Mouse (Mus musculus) midbrain, embryonic 16.5 days (tissue): ENCODE results near the gene Il4i1. TPM values are rescaled to one million over a fixed set of nuclear protein-coding genes. Genes with fewer than 3 reads are reported as not detected.
"Not testable (repeated sequence)": the region's sequence is repeated elsewhere in the genome, so short reads cannot be mapped to it uniquely, and the experiment has no call there.

ENCODE experiments used
- ATAC-seq: fragments of 200-750 bp; cut with Nextera tagmentation; 2 replicates; pipeline ENCODE4 v1.8.0; 2017; ENCODE audit warnings: moderate TSS enrichment
- H3K27ac ChIP-seq: fragments of 300-500 bp; sonication (generic); 2 replicates; pipeline ENCODE4 v1.5.1; 2014; ENCODE audit warnings: mild to moderate bottlenecking, low read length, mixed read lengths
- H3K27me3 ChIP-seq: fragments of 300-500 bp; sonication (generic); 2 replicates; pipeline ENCODE4 v1.6.1; 2014; ENCODE audit warnings: low read depth, low read length, mixed read lengths; ENCODE audit not compliant: control insufficient read depth, insufficient read depth
- H3K36me3 ChIP-seq: fragments of 300-500 bp; sonication (generic); 2 replicates; pipeline ENCODE4 v1.6.1; 2014; ENCODE audit warnings: mild to moderate bottlenecking, low read length, moderate library complexity, mixed read lengths; ENCODE audit not compliant: control insufficient read depth, insufficient read depth
- H3K4me1 ChIP-seq: fragments of 300-500 bp; sonication (generic); 2 replicates; pipeline ENCODE4 v1.6.1; 2014; ENCODE audit warnings: mild to moderate bottlenecking, low read length, mixed read lengths; ENCODE audit not compliant: control insufficient read depth, insufficient read depth
- H3K4me2 ChIP-seq: fragments of 300-500 bp; sonication (generic); 2 replicates; pipeline ENCODE4 v1.6.1; 2014; ENCODE audit warnings: mild to moderate bottlenecking, low read length, mixed read lengths
- H3K4me3 ChIP-seq: fragments of 300-500 bp; sonication (generic); 2 replicates; pipeline ENCODE4 v1.5.1; 2014; ENCODE audit warnings: low read depth, mild to moderate bottlenecking, low read length, moderate library complexity, mixed read lengths
- H3K9ac ChIP-seq: fragments of 300-500 bp; sonication (generic); 2 replicates; pipeline ENCODE4 v1.6.1; 2014; ENCODE audit warnings: low read depth, low read length, mixed read lengths
- H3K9me3 ChIP-seq: fragments of 300-500 bp; sonication (generic); replicated peaks from 2 replicates; pipeline ENCODE4 v1.6.1; 2014; ENCODE audit warnings: mild to moderate bottlenecking, low read length, mixed read lengths; ENCODE audit not compliant: control insufficient read depth, poor library complexity, severe bottlenecking
- WGBS: fragments of 180-500 bp; shearing (Covaris S2); extraction: QIAGEN DNeasy Blood & Tissue Kit; methylation state at CpG from one replicate; pipeline ENCODE4 v1.1.7; 2014; 5-methylcytosine and 5-hydroxymethylcytosine counted together
- polyA plus RNA-seq: library from polyadenylated mRNA; unstranded; fragments of >200 nt; fragmentation: Nextera tagmentation; extraction: Ambion mirVana; gene quantifications from 2 replicates; pipeline ENCODE4 v1.2.1, GENCODE M21; 2015

Il4i1 gene
- polyA plus RNA-seq, 1 experiment from 2014 or later = 1.0 TPM

GRCm38 (mm10) chr7:44869697-44870528, 53.7 kb downstream of the Il4i1 start, which contains the start of gene Ptov1:
Gene Ptov1, minus strand, starts transcription at chr7:44869788.
- H3K27me3 ChIP-seq = no peaks in the 10 kb centered on the region
- peak within 1 kb of the TSS; percentile 93 for H3K9ac ChIP-seq
- no peaks in the 10 kb centered on the region for H3K9me3 ChIP-seq
- 10% methylated on average over 29 of the region's 29 CpGs for WGBS
- peaks cover 8% of the 10 kb centered on the region; the same call in 1 of the 2 replicates for H3K36me3 ChIP-seq
- H3K4me3 ChIP-seq = peak within 1 kb of the TSS; percentile 76
- peak; percentile 96 for ATAC-seq
- peaks cover 42% of the 10 kb centered on the region for H3K4me1 ChIP-seq
- H3K27ac ChIP-seq = peak within 1 kb of the TSS; percentile 100
- H3K4me2 ChIP-seq = peak within 1 kb of the TSS; percentile 97

- H3K27ac ChIP-seq = peak overlapping the region; percentile 100
- no peak for ATAC-seq
- peaks cover 2% of the 10 kb centered on the region; the same call in 1 of the 2 replicates for H3K36me3 ChIP-seq
- H3K4me2 ChIP-seq = peak overlapping the region; percentile 97
- no peaks in the 10 kb centered on the region for H3K9me3 ChIP-seq
- WGBS = 85% methylated on average over 6 of the region's 6 CpGs
- peak overlapping the region; percentile 76; the same call in 1 of the 2 replicates for H3K4me3 ChIP-seq
- H3K4me1 ChIP-seq = peaks cover 35% of the 10 kb centered on the region
- H3K9ac ChIP-seq = peak overlapping the region; percentile 37
- H3K27me3 ChIP-seq = no peaks in the 10 kb centered on the region
Observed at GRCm38 (mm10) chr7:44870614-44871013, 54.4 kb downstream of the Il4i1 start.

GRCm38 (mm10) chr7:44871181-44871580, 55.0 kb downstream of the Il4i1 start:
- no peak overlapping the region for H3K9ac ChIP-seq
- no peaks in the 10 kb centered on the region for H3K27me3 ChIP-seq
- no peak overlapping the region for H3K27ac ChIP-seq
- peaks cover 29% of the 10 kb centered on the region for H3K4me1 ChIP-seq
- no peak for ATAC-seq
- 28% methylated on average over 1 of the region's 1 CpGs for WGBS
- no peaks in the 10 kb centered on the region for H3K36me3 ChIP-seq
- no peaks in the 10 kb centered on the region for H3K9me3 ChIP-seq
- no peak overlapping the region for H3K4me3 ChIP-seq
- no peak overlapping the region for H3K4me2 ChIP-seq

- not testable (repeated sequence) for H3K4me3 ChIP-seq, ATAC-seq, H3K9ac ChIP-seq, H3K36me3 ChIP-seq, H3K9me3 ChIP-seq, H3K27me3 ChIP-seq, H3K4me2 ChIP-seq, H3K27ac ChIP-seq
- H3K4me1 ChIP-seq = peaks cover 23% of the 10 kb centered on the region
- WGBS = 88% methylated on average over 2 of the region's 2 CpGs
Observed at GRCm38 (mm10) chr7:44871774-44872173, 55.6 kb downstream of the Il4i1 start.

GRCm38 (mm10) chr7:44877833-44878232, 61.6 kb downstream of the Il4i1 start:
- Histone ChIP-seq H3K27ac (no peak overlapping the region), H3K27me3 (no peaks in the 10 kb centered on the region), H3K4me3 (no peak overlapping the region), H3K9me3 (no peaks in the 10 kb centered on the region), H3K4me1 (no peaks in the 10 kb centered on the region), H3K36me3 (peaks cover 49% of the 10 kb centered on the region), H3K4me2 (no peak overlapping the region), H3K9ac (no peak overlapping the region)
- no peak for ATAC-seq
- 89% methylated on average over 14 of the region's 14 CpGs for WGBS

- Histone ChIP-seq H3K4me1 (no peaks in the 10 kb centered on the region), H3K9me3 (no peaks in the 10 kb centered on the region), H3K27ac (no peak overlapping the region), H3K4me2 (no peak overlapping the region), H3K4me3 (no peak overlapping the region), H3K27me3 (no peaks in the 10 kb centered on the region), H3K36me3 (peaks cover 61% of the 10 kb centered on the region), H3K9ac (no peak overlapping the region)
- no peak for ATAC-seq
- whole genome bisulfite sequencing = 89% methylated on average over 3 of the region's 3 CpGs
Observed at GRCm38 (mm10) chr7:44883036-44883435, 66.8 kb downstream of the Il4i1 start.

- no peak overlapping the region for H3K9ac ChIP-seq
- no peak for ATAC-seq
- peaks cover 2% of the 10 kb centered on the region; the same call in 1 of the 2 replicates for H3K4me1 ChIP-seq
- H3K9me3 ChIP-seq = no peaks in the 10 kb centered on the region
- 97% methylated on average over 5 of the region's 5 CpGs for WGBS
- no peak overlapping the region for H3K27ac ChIP-seq
- no peak overlapping the region for H3K4me2 ChIP-seq
- peaks cover 50% of the 10 kb centered on the region for H3K36me3 ChIP-seq
- H3K4me3 ChIP-seq = no peak overlapping the region
- H3K27me3 ChIP-seq = no peaks in the 10 kb centered on the region
Observed at GRCm38 (mm10) chr7:44884637-44885036, 68.5 kb downstream of the Il4i1 start.

- Histone ChIP-seq H3K9ac (no peak overlapping the region), H3K27ac (no peak overlapping the region), H3K4me3 (no peak overlapping the region), H3K9me3 (no peaks in the 10 kb centered on the region), H3K36me3 (peaks cover 32% of the 10 kb centered on the region), H3K27me3 (no peaks in the 10 kb centered on the region), H3K4me1 (peaks cover 19% of the 10 kb centered on the region), H3K4me2 (no peak overlapping the region)
- WGBS = 90% methylated on average over 7 of the region's 7 CpGs
- no peak for ATAC-seq
Observed at GRCm38 (mm10) chr7:44886964-44887363, 70.8 kb downstream of the Il4i1 start.
